Mouse (Mus musculus) c-Kit-positive CD71-positive TER-119-negative erythroid progenitor cells, embryonic 14.5 days (primary cell): ENCODE measurements around the gene Ube2g1.

Source experiments
- DNase-seq: peaks from one replicate; pipeline ENCODE4 v3.0.0-alpha.2; 2013; ENCODE audit warnings: low read depth

The Ube2g1 gene

DNA sequence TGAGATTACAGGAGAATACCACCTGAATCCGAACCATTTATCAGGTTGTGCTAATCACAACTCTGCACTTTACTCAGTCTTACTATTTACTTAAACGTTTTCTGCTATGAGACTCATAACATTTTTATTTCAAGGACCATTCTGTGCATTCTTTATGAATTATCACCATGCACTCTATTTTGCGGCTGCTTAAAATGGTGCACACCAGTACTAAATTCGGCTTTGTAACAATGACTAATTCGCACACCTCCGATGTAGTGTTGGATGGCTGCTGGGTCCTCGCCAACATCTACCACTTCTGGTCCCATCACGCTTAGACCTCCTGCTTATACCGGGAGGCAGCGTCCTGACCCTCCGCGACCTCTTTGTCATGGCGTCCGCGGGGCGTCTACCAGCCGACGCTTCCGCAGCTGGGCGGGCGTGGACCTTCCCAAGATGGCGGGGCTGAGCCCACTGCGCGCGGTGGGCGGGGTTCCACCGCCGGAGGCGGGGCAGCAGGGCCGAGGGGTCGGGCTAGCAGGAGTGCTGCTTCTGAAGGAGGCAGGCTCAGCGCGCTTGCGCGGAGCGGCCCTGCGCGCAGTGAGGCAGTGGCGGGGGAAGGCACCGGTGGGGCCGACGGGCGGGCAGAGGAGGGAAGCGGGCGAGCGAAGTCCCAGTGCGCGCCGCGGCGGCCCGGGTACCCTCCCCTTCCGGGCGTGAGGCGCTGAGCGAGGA, at the start of gene Ube2g1:
TSS of gene Ube2g1 (plus strand) at position 590 of the 714 bp plus-strand sequence.
- DNase-seq: peak; percentile 97

DNA sequence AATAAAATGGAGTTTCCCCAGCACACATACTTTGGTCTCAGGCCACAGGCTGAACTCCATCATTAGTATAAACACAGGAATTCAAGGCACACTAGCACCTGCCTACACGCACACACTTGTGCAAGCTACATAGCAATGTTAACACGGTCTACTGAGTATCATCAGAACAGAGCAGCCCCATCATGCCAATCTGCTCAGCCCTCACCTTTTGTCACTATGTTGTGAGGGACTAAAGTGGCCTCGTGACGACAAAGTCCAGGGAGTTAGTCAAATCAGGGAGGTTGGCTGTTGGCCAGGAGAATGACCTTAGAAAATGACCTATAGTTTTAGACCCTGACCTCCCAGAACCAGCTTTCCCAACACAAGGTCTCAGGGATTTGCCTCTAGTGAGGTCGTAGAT, 48.9 kb upstream of the Ube2g1 start:
- DNase-seq: no peak

DNA sequence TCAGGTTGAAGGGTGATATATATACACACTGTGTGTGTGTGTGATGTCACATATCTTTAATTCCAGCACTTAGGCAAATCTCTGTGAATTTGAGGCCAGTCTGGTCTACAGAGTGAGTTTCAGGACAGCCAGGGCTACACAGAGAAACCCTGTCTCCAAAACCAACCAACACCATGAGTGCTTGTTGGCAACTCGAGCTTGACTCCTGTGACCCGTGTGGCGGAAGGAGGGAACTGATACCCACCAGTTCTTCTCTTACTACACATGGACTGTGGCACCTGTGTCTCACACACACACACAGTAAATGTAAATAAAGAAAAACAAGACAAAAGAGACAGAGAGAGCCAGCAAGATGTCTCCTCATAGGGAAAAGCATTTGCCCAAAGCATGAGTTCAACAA, 46.4 kb upstream of the Ube2g1 start:
- no peak for DNase-seq

DNA sequence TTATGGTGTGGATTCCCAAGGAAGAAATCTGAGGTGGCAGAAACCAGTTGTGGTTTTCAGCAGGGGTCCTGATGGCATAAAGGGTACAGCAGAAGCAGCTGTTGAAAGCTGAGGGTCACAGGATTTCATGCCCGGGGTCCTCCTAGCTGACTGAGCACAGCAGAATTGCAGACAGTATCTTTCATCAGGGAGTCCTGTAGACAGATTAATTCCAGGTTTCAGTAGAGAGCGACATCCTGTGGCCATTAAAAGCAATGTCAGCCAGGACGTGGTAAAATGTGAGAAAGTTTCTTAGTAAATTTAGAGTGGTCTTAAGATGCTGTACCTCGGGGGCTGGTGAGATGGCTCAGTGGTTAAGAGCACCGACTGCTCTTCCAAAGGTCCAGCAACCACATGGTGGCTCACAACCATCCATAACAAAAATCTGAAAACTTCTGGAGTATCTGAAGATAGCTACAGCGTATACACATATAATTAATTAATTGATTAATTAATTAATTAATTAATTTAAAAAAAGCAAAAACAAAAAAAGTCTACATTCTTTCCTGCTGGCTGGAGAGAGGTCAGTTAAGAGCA, 42.8 kb upstream of the Ube2g1 start:
- DNase-seq: peak; percentile 49

DNA sequence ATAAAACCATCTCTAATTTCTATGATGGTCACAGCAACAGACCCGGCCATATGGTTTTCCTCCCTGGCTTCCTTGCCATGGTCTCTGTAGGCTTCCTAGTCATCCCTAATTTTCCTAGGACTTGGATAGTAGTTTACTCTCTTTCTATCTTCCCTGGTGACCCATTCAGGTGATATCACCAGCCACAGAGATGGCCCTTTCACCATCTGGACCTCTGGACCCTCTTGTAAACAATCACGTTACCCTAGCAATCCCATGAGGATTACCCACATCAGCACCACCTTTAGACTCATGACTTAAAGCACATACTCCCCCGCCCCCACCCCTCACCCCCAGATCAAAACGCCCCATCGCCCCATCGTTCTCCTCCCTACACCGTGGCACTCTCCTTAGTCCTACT, 40.8 kb upstream of the Ube2g1 start:
- no peak for DNase-seq

DNA sequence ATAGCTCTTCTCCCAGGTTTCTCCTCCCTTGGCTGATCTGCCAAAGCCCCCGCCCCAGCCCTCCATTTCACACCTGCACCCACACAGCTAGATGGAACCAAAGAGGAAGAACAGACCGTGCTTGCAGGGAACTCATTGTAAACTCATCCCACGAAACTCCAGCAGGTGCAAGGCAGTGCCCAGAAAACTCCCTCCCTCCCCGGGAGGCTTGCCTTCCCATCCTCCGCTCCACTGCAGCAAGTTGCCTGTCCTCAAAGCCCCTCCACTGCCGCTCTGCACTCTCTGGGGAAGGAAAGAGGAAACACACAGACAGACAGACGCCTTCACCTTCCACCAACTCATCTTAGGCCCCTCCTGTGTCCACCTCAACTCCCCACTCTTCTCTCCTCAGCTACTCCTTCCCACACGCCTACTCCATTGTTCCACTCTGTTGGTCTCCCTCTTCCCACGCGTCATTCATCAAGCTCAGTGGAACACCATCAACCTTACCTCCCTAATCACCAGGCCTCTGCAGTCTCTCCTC, 40.2 kb upstream of the Ube2g1 start:
- DNase-seq: no peak

DNA sequence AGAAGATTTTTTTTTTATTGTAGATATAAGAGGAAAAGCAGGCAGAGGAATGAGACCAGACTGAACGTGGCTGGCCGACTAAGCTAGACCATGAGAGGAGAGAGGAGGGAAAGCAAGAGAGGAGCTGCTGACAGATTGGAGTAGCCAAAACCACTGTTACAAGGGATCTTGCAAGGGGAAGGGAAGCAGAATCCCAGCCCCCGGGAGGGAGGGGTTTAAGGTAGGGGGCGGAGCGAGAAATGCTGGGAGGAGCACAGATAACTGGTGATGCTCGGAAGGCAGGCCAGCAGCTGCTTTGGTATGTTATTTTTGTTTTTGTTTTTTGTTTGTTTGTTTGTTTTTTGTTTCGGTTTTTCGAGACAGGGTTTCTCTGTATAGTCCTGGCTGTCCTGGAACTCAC, 38.0 kb upstream of the Ube2g1 start:
- DNase-seq: peak; percentile 66

DNA sequence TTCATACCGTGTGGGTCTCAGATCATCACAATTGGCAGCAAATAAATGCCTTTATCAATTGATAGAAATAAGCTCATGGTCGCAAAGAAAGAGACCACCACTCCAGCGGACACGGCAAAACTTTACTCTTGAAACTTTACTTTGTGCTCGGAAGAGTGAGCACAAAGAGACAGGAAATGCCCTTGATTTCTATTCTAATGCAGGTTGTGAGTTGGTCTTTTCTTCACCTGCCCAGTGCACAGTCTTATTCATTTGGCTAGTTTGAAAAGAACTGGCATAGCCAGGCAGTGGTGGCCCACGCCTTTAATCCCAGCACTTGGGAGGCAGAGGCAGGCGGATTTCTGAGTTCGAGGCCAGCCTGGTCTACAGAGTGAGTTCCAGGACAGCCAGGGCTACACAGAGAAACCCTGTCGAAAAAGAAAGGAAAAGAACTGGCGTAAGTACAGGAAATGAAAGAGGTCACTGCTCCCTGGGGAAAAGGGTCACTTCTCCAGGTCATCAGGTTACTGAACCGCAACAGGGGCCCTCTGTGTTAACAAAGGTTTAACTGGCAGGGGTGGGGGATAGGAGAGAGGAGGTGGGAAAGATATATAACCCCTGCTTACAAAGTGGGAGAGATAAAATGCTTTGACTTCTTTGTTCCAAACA, 37.3 kb upstream of the Ube2g1 start:
- DNase-seq: no peak

DNA sequence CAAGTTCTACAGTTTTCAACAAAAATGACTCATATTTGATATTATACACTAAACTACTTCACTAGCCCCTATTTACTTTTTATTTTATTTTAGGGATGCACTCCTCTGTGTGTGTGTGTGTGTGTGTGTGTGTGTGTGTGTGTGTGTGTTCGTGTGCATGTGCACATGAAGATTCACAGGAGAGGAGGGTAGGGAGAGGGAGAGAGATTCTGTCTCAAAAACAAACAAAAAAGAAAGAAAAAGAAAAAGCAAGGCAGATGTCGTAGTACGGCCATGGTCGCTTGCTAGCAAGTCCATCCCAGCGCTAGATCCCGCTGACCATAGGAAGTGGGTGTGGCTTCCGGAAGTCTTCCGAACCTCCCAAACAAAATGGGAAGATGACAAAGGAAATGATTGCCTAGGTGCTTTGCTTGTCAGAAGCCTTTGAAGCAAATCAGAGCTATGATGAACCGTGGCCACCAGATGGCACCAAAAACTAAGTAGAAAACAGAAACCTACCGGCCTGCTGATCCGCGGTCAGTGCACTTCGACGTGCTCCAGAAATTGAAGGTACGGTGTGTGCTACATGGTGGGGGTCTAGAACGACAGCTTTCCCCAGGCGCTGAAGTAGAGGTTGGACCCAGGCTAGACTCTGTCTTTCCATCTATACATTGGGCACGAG, 36.6 kb upstream of the Ube2g1 start:
- peak; percentile 76 for DNase-seq

DNA sequence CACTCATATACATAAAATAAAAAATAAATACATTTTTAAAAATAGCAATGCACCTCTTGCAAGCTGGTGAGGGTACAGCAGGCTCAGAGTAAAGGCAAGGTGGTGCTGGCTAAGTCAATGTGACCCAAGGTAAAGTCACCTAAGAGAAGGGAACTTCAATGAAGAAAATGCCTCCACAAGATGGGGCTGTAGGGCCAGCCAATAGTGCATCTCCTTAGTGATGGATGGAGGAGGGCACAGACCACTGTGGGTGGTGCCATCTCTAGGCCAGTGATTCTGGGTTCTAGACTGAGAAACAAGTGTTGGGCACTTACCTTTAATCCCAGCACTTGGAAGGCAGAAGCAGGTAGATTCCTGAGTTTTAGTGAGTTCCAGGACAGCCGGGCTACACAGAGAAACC, 33.3 kb upstream of the Ube2g1 start:
- peak; percentile 43 for DNase-seq

DNA sequence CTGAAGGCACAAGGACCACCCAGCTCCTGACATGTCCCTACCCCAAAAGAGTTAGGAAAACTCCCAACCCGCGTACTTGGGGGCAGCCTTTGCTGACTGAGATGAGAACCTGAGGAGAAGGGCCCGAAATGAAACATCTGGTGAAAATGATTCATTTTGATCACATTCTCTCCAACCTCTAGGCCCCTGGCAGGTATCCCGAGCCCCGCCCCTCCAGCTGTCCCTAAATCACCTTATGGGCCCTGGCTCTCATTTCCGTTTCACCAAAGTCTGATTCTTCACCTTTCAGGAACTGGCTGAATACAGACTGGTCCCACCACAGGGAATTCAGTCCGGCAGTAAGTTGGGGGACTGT, 31.0 kb upstream of the Ube2g1 start:
- DNase-seq: no peak

DNA sequence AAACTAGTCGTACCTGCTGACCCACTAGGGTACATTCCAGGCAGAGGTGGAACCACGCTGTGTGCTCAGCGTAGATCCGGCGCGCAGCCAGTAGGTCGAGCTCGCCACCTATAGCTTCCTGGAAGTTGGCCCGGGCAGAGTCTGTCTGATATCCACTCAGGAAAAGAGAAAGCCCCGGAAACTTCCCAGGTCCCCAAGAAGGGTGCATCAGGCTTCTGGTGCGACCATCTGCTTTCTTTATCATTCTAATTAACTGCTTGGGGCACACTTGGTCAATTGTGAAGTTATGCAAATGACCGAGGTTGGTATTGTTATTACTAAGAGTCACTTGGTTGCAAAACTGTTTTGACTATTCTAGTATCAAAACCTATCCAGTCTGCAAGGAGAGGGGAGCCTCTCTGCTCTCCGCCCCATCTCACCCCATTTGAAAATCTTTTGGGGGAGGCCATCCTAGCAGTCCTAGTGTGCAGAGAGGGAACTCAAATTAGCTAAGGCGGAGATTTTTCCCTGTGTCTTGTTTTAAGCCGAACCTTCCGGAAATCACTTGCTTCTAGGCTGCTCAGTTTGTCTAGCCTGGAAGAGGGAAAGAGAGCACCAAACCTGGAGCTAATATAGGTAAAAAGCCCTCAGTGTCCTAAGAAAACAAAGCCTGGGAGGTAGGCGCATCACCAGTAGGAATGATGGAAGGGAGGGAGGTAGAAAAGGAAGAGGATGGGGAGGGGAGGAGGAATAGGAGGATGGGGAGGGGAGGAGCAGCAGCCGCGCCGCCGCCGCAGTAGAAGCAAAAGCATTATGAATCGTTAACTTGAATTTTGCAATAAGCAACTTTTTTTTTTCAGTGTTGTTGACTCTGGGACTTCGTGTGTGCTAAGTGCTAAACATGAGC, 30.4 kb upstream of the Ube2g1 start:
- no peak for DNase-seq

DNA sequence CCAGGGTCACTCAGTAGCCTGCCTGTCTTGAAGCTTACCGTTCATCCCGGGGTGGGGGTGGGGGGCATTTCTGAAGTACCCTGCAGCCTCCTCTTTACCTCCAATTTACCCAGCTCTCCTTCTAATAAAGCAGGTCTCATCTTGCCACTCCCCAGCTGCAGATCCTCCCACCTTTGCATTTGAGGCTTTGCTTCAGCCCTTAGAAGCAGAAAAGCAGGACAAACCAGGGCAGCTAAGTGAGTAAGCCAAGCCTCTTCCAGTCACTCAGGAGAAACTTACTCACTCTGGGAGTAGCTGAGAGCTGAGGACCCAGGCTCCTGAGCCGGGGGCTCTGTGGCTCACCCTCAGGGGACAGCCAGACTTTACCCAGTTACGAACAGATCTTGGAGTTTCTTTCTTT, 28.6 kb upstream of the Ube2g1 start:
- DNase-seq: no peak

DNA sequence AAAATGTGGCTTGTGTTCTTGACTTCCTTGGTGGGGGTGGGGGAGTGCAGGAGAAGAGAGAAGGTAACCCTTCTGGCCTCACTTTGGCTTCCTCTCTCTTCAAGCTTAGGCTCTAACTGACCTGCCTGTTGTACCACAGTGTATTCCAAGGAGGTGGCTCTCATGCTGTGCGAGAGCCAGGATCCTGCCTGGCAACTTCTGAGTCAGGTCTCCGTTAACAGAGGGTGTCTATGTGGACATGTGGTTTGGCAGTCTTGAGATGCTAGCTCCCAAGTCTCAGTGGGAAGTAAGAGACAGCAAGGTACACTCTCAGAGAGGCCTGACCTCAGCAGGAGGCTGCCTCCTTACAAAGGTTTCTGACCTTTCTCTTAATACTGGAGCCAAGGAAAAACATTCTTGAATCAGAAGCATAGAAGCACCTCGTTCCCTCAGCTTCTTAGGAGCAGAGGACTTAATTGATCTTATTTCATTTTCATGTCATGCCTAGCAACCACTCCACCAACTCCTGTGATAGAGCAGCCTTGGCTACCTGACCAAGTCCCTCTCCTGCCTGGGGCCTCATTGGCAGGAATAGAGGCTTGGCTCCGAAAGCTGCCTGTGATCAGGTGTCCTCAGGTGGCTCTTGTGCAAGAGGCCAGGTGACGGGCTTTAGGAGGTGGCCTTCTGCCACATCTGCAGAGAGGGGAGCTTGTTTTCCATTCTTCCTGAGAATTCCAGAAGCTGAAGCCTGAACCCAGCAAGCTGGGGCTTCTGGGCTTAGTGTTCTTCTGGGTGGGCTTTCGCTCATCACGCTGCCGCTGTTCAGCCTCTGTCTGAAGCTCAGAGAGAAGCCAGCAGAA, 25.3 kb upstream of the Ube2g1 start:
- no peak for DNase-seq

DNA sequence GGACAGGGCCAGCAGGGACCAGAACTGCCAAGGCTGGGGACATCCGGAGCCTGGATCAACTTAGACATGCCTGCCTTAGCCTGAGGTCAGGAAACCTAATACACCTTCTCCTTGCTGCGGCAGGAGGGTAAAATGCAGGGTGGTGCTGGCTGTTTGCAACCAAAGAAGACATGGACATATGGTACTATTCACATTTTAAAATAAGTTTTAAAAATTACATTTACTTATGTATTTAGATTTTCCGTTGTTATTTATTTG, 24.7 kb upstream of the Ube2g1 start:
- DNase-seq: no peak

DNA sequence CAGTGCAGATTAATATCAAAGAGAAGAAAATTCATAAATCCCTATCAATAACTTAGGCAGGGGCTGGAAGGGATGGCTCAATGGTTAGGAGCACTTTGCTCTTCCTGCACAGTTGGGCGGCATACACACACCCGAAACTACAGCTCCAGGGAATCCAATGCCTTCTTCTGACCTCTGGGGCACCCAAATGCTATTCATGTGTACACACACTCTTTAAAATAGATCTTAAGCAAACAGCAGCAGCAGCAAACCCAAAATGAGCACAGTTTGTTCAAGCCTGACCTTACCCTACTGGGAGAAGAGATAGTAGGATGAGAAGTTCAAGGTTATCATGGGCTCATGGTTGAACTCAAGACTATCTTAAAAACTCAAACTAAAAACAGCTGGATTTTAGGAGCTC, 24.0 kb upstream of the Ube2g1 start:
- no peak for DNase-seq

DNA sequence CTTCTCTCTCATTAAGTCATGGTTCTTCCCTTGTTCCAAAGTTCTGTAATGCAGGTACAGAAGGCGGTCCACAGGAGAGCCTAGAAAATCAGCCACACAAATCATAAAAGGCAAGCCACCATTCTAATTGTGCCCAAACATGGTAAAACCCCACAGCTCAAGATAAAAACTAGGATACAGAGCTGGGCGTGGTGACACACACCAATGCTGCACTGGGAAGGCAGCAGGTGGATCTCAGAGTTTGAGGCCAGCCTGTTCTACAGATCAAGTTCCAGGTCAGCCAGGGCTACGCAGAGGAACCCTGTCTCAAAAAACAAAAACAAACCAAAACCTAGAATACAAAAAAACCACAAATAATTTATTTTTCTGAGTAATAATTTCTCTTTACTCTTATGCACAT, 20.5 kb upstream of the Ube2g1 start:
- DNase-seq: no peak

DNA sequence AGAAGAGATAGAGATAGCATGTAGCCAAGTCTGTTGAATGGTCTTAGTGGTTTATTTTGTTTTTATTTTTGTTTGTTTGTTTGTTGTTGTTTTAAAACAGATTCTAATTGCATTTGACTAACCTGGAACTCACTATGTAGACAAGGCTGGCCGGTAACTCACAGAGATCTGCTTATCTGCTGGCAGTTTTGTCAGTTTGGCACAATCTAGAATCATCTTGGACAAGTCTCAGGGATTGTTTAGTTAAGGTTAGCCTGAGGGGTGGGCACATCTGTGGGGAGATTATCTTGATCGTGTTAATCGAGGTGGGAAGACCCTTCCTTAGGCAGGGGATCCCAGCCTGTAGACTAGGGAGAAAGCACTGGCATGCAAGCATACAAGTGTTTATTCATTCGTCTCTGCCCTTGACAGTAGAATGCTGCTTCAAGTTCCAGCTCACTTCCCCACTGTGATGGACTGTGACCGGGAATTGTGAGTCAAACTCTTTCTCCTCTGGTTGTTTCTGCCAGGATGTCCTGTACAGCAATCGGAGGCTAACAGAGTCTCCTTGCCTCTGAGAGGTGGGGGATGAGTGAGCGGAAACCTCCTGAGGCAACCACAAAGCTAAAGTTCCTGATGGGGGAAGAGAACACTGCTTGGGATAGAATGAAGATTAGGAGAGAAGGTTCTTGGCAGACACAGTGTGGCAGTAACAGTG, 19.4 kb upstream of the Ube2g1 start:
- DNase-seq: no peak

DNA sequence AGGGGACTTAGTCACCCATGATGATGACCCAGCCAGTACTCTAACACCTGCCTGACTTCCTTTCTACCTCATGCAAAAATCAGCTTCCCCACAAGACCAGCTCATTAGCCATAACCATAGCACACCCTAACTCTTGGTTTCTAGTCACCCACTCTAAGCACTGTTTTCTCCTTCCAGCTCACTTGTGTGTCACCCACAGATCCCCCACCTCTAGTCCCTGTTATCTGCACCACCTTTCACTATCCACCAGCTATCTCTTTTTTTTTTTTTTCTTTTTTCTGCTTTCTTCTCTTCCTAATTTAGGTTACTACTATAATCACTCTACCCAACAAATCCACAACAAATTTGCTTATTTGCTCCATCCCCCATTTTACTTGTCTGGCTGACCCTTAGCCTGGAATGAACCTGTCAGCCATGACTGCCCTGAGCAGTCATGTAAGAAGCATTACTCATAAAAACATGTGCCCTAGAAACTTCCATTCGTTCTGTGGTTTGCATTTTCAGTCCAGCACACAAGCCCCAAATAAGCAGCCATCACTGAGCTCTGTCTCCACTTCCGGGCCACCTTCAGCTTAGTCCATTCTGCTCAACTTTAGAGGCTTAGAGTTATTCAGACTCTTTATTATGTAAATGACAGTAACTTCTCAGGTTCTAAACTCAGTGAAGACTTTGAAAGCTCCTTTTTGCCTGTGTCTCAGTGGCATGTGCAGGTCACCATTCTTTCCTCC, 11.9 kb upstream of the Ube2g1 start:
- no peak for DNase-seq

DNA sequence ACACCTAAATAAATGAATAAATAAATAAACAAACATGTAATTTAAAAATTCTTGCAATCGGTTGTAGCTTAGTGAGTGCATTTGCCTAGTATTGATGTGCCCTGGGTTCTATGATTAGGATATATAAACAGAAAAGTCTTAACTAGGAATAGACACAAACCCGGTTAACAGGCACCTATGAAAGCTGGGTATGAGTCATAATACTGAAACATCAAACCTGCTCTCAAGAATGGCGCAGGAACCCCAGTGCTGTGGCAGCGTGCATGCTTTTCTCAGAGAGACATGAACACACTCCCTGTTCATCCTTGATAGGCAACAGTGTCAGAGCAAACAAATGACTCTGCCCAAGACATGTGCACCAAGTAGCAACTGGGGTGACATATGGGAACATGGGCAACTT, 9.3 kb upstream of the Ube2g1 start:
- DNase-seq: no peak
